Mouse (Mus musculus): ENCODE data around the gene Kcnb1. TPM values are rescaled to one million over a fixed set of nuclear protein-coding genes. Genes with fewer than 3 reads are reported as not detected.

The Kcnb1 gene
- polyA plus RNA-seq, 1 experiment: 2.1 TPM

DNA sequence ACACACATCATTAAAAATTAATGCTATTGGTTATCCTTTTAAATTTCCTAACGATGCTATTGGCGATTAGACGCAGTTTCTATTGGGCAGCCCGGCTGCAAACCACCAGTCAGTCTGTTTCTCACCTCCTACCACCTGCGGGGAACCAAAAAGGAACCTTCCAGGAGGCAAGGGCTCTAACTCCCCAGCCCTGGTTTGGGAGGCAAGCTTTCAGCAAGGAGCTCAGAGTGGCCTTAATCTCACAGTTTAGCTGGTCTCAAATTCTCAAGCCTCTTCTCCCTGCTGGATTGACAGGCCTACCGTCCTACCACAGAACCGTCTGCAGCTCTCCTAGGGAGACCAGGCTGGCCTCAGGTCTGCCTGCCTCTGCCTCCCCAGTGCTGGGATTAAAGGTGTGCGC, 130.4 kb downstream of the Kcnb1 start:
- Histone ChIP-seq H3K36me3 (ENCODE audit: control insufficient read depth, insufficient read depth, low read length) (peaks cover 29% of the 10 kb centered on the region), H3K27ac (ENCODE audit: control insufficient read depth, insufficient read depth, low read length) (no peak overlapping the region), H3K4me1 (replicated peaks; ENCODE audit: control insufficient read depth, insufficient read depth, low read length) (peaks cover 20% of the 10 kb centered on the region), H3K27me3 (ENCODE audit: control insufficient read depth, insufficient read depth, low read length) (no peaks in the 10 kb centered on the region), H3K4me3 (ENCODE audit: control insufficient read depth, insufficient read depth, low read length) (no peak overlapping the region)
- DNase-seq: no peak
- WGBS: 91% methylated on average over 8 of the region's 8 CpGs
- no peak for TF ChIP-seq POLR2A (IDR thresholded peaks at IDR 0.05; ENCODE audit: control insufficient read depth, extremely low read depth, insufficient read depth, low read length, poor library complexity)
- TF ChIP-seq CTCF (IDR thresholded peaks at IDR 0.05; ENCODE audit: borderline replicate concordance, control insufficient read depth, extremely low read depth, insufficient read depth, low read length, poor library complexity): no peak

DNA sequence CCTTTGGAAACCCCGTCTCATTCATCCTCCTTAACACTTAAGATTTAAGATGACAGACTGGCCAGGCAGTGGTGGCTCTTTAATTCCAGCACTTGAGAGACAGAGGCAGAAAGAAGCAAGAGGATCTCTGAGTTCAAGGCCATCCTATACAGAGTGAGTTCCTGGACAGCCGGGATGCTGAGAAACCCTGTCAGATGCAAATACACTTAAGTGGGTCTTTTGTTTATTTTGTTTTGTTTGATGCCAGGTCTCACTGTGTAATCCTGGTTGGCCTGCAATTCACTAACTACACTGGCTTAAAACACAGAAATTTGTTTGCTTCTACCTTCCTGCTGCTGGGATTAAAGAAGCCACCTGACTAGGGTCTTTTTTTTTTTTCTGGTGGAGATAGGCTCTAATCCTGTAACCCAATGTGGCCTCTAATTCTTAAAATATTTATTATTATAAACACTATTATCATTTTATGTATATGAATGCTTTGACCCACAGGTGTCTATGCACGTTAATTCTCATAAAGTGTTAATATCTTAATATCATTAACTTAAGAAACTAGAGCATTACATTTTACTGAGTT, 131.1 kb downstream of the Kcnb1 start:
- Histone ChIP-seq H3K27me3 (ENCODE audit: control insufficient read depth, insufficient read depth, low read length) (no peaks in the 10 kb centered on the region), H3K27ac (ENCODE audit: control insufficient read depth, insufficient read depth, low read length) (no peak overlapping the region), H3K36me3 (ENCODE audit: control insufficient read depth, insufficient read depth, low read length) (peaks cover 30% of the 10 kb centered on the region), H3K4me3 (ENCODE audit: control insufficient read depth, insufficient read depth, low read length) (no peak overlapping the region), H3K4me1 (replicated peaks; ENCODE audit: control insufficient read depth, insufficient read depth, low read length) (peaks cover 22% of the 10 kb centered on the region)
- no peak for DNase-seq
- TF ChIP-seq CTCF (IDR thresholded peaks at IDR 0.05; ENCODE audit: borderline replicate concordance, control insufficient read depth, extremely low read depth, insufficient read depth, low read length, poor library complexity) (no peak), POLR2A (IDR thresholded peaks at IDR 0.05; ENCODE audit: control insufficient read depth, extremely low read depth, insufficient read depth, low read length, poor library complexity) (no peak)
- 89% methylated on average over 3 of the region's 3 CpGs for WGBS

DNA sequence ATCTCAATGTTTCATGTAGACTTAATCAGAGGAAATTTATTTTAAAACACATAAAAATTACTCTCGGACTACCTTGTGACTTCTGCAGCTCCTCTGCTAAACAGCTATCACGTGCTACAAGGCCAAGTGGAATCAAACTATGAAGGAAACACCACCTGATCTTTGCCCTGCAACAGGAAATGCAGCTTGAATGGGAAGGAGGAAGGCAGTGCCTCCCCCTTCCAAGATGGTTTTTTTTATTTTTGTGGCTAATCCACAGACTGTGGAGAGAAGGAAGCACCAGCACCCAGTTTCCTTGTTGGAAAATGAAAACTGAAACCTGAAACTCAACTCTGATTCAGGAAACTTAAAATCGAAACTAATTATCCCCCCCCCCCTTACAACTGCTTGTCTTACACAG, 131.8 kb downstream of the Kcnb1 start:
- WGBS: 9% methylated on average over 3 of the region's 3 CpGs
- no peaks in the 10 kb centered on the region for H3K27me3 ChIP-seq (ENCODE audit: control insufficient read depth, insufficient read depth, low read length)
- H3K4me1 ChIP-seq (replicated peaks; ENCODE audit: control insufficient read depth, insufficient read depth, low read length): peaks cover 20% of the 10 kb centered on the region
- no peak overlapping the region for H3K4me3 ChIP-seq (ENCODE audit: control insufficient read depth, insufficient read depth, low read length)
- DNase-seq: peak; percentile 19
- TF ChIP-seq POLR2A (IDR thresholded peaks at IDR 0.05; ENCODE audit: control insufficient read depth, extremely low read depth, insufficient read depth, low read length, poor library complexity): no peak
- no peak for TF ChIP-seq CTCF (IDR thresholded peaks at IDR 0.05; ENCODE audit: borderline replicate concordance, control insufficient read depth, extremely low read depth, insufficient read depth, low read length, poor library complexity)
- no peak overlapping the region for H3K27ac ChIP-seq (ENCODE audit: control insufficient read depth, insufficient read depth, low read length)
- peaks cover 31% of the 10 kb centered on the region for H3K36me3 ChIP-seq (ENCODE audit: control insufficient read depth, insufficient read depth, low read length)

DNA sequence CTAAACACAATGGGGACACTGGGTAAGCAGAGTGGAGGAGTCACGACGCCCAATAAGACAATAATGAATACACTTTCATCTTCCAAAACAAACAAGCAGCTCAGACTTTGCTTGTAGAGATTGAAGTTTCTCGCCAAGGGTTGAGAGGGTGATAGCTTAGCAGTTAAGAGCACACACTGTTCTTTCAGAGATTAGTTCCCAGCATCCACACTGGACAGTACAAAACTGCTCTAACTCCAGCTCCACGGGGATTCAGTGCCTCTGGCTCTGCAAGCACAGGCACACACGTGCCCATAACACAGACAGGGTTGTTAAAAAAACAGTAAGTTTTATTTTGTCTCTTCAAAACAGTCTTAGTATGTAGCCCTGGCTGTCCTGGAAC, 133.0 kb downstream of the Kcnb1 start:
- no peak overlapping the region for H3K4me3 ChIP-seq (ENCODE audit: control insufficient read depth, insufficient read depth, low read length)
- H3K36me3 ChIP-seq (ENCODE audit: control insufficient read depth, insufficient read depth, low read length): peaks cover 34% of the 10 kb centered on the region
- H3K4me1 ChIP-seq (replicated peaks; ENCODE audit: control insufficient read depth, insufficient read depth, low read length): peaks cover 20% of the 10 kb centered on the region
- TF ChIP-seq CTCF (IDR thresholded peaks at IDR 0.05; ENCODE audit: borderline replicate concordance, control insufficient read depth, extremely low read depth, insufficient read depth, low read length, poor library complexity): no peak
- WGBS: 92% methylated on average over 5 of the region's 5 CpGs
- no peak for DNase-seq
- H3K27ac ChIP-seq (ENCODE audit: control insufficient read depth, insufficient read depth, low read length): no peak overlapping the region
- no peaks in the 10 kb centered on the region for H3K27me3 ChIP-seq (ENCODE audit: control insufficient read depth, insufficient read depth, low read length)

DNA sequence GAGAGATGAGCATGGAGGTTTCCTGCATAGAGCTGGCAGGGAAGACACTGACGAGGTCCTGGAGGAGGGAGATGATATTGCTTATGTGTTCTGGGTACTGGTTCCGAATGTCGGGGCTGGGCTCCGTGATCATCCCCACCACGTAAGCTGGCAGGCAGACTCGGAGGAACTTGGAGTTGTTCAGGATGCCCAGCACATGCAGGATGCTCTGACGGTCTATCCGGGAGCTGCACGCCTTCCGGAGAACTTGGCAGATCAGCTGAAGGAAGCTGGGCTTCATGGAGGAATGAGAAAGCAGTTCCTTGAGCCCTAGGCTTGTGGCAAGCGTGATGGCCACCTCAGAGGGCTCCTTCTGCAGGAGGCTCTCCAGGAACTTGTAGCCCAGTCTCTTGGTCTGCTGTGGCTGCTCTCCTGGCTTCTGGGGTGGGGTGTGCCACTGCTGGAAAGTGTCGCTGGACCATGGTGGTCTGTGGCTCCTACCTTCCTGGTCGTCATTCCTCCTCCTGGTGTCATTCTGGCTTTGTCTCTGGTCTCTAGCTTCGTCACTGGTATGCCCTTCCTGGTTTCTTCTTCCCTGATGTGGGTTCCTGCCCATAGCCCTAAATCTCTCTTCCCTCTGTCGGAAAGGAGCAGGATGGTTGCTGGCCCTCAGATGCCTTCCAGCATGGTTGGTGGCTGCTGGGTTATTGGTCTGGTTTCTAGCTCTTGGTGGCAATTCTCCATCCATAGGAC, 133.6 kb downstream of the Kcnb1 start:
- WGBS: 96% methylated on average over 15 of the region's 15 CpGs
- no peak for DNase-seq
- Histone ChIP-seq H3K36me3 (ENCODE audit: control insufficient read depth, insufficient read depth, low read length) (peaks cover 34% of the 10 kb centered on the region), H3K4me3 (ENCODE audit: control insufficient read depth, insufficient read depth, low read length) (no peak overlapping the region), H3K27ac (ENCODE audit: control insufficient read depth, insufficient read depth, low read length) (no peak overlapping the region), H3K4me1 (replicated peaks; ENCODE audit: control insufficient read depth, insufficient read depth, low read length) (peaks cover 14% of the 10 kb centered on the region), H3K27me3 (ENCODE audit: control insufficient read depth, insufficient read depth, low read length) (no peaks in the 10 kb centered on the region)
- TF ChIP-seq CTCF (IDR thresholded peaks at IDR 0.05; ENCODE audit: borderline replicate concordance, control insufficient read depth, extremely low read depth, insufficient read depth, low read length, poor library complexity) (no peak), POLR2A (IDR thresholded peaks at IDR 0.05; ENCODE audit: control insufficient read depth, extremely low read depth, insufficient read depth, low read length, poor library complexity) (no peak)

GRCm38 (mm10) chr2:167055386-167055785, 134.6 kb downstream of the Kcnb1 start:
- no peak for DNase-seq
- Histone ChIP-seq H3K27me3 (ENCODE audit: control insufficient read depth, insufficient read depth, low read length) (no peaks in the 10 kb centered on the region), H3K36me3 (ENCODE audit: control insufficient read depth, insufficient read depth, low read length) (peaks cover 34% of the 10 kb centered on the region), H3K4me1 (replicated peaks; ENCODE audit: control insufficient read depth, insufficient read depth, low read length) (peaks cover 8% of the 10 kb centered on the region), H3K4me3 (ENCODE audit: control insufficient read depth, insufficient read depth, low read length) (no peak overlapping the region), H3K27ac (ENCODE audit: control insufficient read depth, insufficient read depth, low read length) (no peak overlapping the region)
- 92% methylated on average over 15 of the region's 15 CpGs for WGBS
- TF ChIP-seq CTCF (IDR thresholded peaks at IDR 0.05; ENCODE audit: borderline replicate concordance, control insufficient read depth, extremely low read depth, insufficient read depth, low read length, poor library complexity) (no peak), POLR2A (IDR thresholded peaks at IDR 0.05; ENCODE audit: control insufficient read depth, extremely low read depth, insufficient read depth, low read length, poor library complexity) (no peak)
